Mouse (Mus musculus) embryonic stem cell, embryonic (primary cell): ENCODE measurements at regions not wholly inside any gene's neighbourhood (a gene's known extent, or its start where the extent isn't known, plus 50 kb on each side); places are given as distances from the start of the nearest gene placed in this dataset.

Experiments
- CTCF ChIA-PET, 4 experiments: fragments of 300-600 bp in 2 of 4; fragments of 350-600 bp in 2 of 4; sonication (Branson Sonifier 250); formaldehyde crosslinking; loops; one replicate each; lab custom pipeline; 2022; ENCODE audit warnings: inconsistent platforms in 2 of 4; lab: Charles Lee
- POLR2A ChIA-PET, 4 experiments: fragments of 300-600 bp in 2 of 4; fragments of 350-600 bp in 2 of 4; sonication (Branson Sonifier 250); formaldehyde crosslinking; loops; one replicate each; lab custom pipeline; 2022; ENCODE audit warnings: antibody characterized with exemption in 4 of 4, inconsistent platforms in 1 of 4; lab: Charles Lee

DNA sequence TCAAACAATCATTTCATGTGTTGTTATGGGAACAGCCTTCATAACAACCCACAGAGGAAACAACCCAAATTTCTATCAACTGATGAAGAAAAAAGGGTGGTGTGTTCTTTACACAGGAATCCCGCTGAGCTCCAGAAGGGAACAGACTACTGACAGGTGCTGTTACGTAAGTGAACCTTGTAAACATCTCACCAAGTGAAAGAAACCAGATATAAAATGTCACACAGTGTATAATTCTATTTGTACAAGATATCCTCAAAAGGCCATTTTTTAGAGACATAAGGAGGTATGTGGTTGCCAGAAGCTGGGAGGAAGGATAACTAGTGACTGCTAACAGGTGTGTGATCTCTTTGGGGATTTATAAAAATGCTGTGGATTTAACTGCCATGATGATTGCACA is 119.9 kb downstream of the Plod2 start:
- POLR2A ChIA-PET, result no interaction called here
- CTCF ChIA-PET, result no interaction called here

DNA sequence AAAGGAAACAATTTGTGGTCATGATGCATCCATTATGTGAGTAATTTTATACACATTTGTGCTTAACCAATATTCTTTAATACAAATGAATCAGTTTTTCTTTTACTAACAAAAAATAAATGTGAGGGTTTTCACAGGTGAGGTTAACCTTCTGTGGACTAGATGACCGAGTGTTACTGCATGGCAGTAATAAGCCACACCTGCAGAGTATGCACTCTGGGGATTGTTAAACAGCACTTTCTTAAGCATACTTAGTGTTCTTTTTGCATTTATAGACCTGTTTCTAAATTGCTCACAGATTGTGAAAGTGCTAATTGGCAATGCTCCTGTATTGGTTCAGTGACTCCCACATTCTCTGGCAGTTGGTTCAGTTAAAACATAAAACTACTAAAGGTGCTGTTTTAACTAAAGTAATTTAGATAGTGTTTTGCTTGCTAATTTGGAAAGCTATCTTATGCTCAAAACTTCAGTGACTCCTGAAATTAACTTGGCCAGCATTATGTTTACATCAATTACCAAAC is 125.4 kb downstream of the Plod2 start:
- ChIA-PET CTCF (no interaction called here), POLR2A (no interaction called here)

DNA sequence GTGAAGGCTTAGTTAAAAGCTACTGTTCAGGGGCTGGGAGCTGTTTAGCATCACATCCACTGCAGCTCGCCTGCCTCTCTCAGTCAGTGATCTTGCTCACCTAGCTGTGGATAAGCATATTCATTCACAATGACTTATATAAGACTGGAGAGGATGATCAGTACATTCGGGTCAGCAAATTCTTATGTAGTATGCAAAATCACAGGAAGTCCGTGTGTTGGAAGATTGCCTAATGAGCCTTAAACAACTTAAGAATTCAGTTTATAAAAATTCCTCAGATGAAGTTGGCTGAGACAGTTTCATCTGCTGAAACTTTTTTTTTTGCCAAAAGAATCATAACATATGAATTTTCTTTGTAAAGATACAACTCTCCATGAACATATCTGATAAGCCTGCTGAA is 129.9 kb downstream of the Plod2 start:
- ChIA-PET POLR2A (no interaction called here), CTCF (no interaction called here)

DNA sequence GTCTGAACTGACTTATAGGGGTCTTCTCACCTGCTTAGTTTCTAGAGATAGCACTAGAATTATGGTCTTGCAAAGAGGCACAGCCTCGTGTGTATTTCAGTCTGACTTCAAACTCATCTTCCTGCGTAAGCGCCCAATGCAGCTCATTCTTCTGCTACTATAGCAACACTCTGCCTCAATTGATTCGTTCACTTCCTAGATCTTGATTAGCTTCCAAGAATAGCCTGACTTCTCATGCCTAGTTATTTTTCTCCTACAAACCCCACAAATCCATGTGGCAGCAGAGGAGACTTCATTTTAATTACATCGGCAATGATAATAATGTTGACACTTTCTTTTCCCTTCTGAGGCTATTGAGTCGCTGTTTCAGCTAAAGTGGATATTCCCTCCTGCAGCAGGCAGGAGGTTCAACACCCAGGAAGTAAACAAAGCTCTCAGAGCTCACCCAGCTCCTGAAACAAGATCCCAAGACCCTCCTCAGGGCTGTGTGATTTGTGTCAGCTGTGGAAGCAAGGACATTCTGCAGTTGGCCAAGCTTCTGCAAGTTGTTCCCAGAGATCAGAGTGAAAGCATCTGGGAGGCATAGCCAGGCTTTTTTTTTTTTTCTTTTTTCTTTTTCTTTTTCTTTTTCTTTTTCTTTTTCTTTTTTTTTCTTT is 152.5 kb downstream of the Plod2 start:
- CTCF ChIA-PET, result no interaction called here
- POLR2A ChIA-PET, result no interaction called here

DNA sequence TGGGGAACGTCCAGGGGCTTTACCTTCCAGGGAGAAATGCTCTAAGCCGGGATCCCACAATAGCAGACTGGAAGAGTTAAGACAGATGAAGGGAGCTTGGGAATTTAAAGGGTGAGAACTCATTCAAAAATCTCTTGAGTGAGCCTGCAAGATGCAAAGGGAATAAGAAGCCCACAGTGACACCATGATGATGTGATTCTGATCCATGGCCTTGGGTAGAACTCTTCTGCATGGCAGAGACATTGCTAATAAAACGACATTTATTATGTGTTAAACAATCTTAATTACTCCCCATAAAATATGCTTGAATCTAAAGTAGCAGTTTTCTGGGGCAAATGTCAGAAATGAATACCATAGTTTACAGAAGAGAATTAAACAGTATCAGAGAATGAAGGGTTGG is 155.9 kb downstream of the Plod2 start:
- POLR2A ChIA-PET, result no interaction called here
- CTCF ChIA-PET, result no interaction called here

DNA sequence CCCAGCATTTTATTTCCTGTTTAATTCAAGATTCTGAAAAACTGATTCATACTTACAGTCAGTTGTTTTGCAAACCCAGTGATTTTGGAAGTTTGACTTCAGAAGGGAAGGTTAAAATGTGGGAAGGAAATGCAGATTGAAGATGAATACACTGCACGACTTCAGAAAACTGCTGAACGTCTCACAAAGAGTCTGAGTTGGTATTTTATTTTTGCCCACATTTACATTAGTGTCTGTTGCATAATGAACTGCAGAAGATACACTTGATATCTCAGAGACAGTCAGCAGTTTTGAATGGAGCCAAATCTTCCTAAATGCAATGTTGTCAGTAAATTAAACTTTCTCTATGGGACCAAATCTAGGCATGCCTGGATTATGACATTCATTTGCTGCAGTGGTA is 162.7 kb downstream of the Plod2 start:
- ChIA-PET CTCF (no interaction called here), POLR2A (no interaction called here)

DNA sequence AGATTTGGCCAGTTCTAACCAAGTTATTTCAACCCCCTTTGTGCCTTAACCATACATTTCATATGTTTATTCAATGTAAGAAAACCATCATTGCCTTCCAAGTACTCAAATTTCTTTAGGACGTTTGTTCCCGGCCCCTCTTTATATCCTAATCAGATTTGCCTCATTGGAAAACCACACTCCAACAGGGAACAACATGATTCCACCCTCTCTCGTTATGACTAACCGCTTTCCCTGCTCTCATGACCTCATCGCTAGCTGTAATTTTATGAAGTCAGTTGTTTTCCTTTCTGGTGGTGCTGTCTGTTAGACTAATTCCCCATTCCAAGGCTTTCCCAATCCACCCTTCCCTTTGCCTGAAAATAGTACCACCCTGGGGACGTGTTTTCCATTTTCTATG is 165.0 kb downstream of the Plod2 start:
- ChIA-PET POLR2A (no interaction called here), CTCF (no interaction called here)

DNA sequence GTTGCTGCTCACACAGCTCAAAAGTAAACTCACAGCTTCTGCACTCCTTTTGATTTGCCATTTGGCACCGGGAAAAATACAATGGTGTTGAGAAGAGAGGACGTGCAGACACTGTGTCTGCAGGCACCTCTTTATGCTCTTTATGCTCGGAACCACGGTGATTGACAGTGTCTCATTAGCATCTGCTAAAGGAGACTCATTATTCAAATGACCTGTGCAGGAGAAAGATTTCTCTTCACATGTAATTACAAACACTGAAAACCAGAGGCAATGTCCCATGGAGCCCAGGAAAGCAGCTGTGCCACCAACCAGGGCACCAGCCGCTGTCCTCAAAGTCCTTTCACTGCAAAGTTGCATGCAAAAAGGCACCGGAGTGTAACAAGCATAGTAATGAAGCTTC is 175.2 kb downstream of the Plod2 start:
- POLR2A ChIA-PET, result no interaction called here
- CTCF ChIA-PET, result no interaction called here

DNA sequence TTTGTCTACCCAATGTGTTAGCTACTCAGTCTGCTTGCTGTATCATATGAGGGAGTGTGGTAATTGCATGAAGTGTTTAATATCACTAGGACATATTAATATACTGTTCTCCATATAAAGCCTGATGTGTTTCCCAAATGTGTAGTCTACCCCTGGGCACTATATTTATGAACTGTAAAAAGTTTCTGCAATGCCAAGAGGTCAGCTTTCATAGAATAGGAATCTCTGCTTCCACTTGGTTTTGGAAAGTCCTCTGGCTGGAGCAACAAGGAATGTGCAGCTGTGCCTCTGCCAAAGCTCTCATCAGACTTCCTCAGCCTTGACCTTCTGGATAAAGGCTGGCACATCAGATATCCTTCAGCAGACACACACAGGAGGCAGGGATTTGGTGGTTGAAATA is 176.3 kb downstream of the Plod2 start:
- CTCF ChIA-PET, result no interaction called here
- POLR2A ChIA-PET, result no interaction called here

DNA sequence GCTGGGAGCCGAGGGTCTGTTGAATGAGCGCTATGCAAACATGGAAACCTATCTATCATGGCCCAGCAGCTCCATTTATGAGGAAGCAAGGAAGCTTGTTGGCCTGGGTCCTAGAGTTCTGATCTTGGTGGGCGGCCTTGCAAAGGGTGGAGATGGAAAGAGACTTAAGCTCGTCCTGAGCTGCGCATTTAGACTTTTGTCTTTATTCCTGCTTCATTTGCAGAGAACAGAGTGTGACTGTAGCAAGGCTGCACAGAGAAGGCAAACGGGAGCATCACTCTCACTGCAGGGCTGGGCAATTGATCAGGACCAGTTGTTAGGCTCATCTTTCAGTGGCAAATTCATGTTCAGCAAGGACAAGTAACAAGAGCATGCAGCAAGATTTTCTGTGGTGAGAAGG is 177.2 kb downstream of the Plod2 start:
- CTCF ChIA-PET, result no interaction called here
- POLR2A ChIA-PET, result no interaction called here

DNA sequence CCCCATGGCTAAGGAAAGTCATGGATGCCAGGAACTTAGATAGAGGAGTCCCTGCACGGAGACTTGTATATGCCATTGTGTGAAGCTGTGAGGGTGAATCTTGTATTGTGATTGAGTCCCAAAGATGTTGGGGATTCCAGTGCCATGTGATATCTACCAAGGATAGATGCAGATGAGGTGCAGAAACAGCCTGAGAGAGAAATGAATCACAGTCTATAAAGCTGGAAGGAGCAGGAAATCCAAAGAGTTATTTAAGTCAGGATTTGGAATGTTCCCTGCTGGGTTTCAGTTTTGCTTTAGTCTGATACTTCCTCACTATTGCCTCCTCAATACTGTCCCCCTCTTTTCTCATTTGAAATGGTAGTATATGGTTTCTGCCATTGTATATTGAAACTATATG is 186.8 kb downstream of the Plod2 start:
- POLR2A ChIA-PET, result no interaction called here
- CTCF ChIA-PET, result no interaction called here

DNA sequence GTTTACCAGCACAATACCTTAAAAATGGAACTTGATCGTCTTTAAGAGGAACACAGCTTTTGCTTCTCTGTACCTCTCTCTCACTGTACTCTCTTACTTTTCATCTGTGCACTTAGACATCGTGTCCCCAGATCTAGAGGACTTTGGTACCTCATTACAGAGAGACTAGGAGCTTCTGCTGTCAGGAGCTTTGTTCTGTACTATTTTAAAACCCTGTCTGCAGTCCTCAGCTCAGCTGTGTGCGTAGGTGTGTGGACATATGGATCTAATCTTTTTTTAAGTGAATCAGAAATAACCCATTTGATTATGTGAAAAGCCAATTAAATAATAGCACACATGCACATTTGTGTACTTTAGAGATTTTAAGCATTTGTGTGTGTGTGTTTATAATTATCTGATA is 189.4 kb downstream of the Plod2 start:
- CTCF ChIA-PET, result no interaction called here
- POLR2A ChIA-PET, result no interaction called here

DNA sequence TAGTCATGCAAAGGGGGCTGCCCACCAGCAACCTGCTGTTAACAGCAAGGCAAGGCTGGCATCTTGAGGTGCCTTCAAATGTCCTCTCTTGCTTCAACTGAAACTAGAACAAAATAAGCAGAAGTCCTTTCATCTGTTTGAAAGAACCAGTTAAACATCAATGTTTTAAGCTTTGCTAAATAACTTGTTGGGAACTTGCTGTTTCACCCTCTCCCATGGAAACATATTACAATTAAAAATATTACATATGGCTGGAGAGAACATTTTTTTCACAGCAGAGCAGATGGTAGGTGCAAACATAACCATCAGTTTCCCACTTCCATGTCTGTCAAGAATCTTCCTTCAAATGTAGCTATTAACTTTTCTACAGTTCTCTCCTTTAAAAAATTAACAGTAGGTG is 225.5 kb downstream of the Plod2 start:
- ChIA-PET CTCF (interaction anchor here in 1 of 4 experiments (0.6 kb wide), 1 partner anchor 593 kb away, joined by 4 read pairs; no protein-coding TSS in a partner anchor), POLR2A (interaction anchor here in 1 of 4 experiments (0.6 kb wide), 1 partner anchor 619 kb away, joined by 3 read pairs; no protein-coding TSS in a partner anchor)

DNA sequence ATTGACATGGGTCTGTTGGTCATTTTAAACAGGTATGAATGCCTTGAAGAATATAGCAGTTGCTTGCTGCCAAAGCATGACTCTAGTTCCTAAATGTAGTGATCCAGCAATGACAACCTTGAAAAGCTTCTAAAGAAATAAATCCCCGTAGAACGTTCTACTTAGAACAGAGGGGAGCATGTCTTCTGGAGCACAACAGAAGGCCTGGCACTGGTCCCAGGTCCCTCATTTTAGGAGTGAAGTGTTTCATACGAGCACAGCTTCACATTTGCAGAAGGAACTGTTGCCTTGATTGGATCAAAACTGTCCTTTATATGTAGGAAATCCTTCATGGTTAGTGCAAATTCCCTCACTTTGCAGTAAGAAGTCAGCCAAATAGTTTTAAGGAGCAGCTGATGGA is 226.4 kb downstream of the Plod2 start:
- POLR2A ChIA-PET, result no interaction called here
- CTCF ChIA-PET, result no interaction called here

DNA sequence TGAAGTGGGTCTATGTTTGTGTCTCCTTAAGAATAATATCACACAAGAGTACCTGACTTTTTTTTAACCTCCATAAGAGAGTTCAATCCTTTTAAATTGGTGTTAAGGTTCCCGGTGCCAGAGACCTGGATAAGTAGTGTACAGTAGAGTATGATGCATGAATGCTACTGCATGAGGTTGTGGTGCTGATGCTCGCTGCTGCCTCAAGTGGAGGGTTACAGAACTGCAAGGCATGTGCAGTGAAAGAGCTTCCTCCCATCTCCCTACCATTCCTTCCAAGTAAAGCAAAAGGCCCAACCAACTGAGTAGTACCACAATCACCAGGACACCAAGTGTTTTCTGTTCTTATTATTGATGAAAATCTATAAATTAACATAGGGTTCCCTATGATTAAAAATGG is 227.5 kb downstream of the Plod2 start:
- ChIA-PET POLR2A (no interaction called here), CTCF (interaction anchor here (0.5 to 1.2 kb wide), 6 partner anchors 13 to 1259 kb away, joined by 3 to 14 read pairs (median 3); no protein-coding TSS in a partner anchor)

DNA sequence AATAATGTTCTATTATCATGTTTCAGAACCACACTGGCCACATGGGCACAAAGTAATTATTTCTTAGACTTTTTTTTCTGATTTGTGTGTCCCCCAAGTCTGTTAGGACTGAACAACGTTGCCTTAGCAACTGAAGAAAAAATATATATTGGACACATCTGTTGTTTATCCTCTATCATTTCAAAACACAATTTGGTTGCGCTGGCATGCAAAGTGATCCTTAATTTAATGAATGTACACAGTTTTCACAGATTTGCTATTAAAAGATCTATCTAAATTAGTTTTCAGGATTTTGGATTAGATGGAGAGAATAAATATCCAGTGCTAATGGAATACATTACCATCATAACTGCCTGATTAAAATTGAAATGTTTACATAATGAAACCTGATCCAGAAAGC is 229.0 kb downstream of the Plod2 start:
- ChIA-PET CTCF (interaction anchor here in 1 of 4 experiments (0.6 kb wide), 1 partner anchor 295 kb away, joined by 5 read pairs; no protein-coding TSS in a partner anchor), POLR2A (no interaction called here)

DNA sequence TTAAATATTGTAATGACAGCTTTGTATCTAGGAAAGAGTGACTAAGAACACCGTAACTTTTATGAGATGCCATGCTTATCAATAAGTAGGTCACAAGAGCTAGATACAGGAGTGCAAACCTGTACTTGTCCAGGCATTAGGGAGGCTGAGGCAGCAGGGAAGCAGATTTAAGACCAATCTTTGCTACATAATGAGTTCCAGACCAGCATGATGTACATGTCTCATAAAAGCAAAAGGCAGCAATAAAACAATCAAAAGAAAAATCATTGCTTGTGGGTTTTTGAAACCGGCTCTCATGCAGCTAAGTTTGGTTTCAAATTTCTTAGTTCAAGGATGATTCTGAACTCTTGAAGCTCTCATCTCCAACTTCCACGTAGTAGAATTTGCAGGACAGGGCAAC is 229.7 kb downstream of the Plod2 start:
- CTCF ChIA-PET, result interaction anchor here in 1 of 4 experiments (0.6 kb wide), 1 partner anchor 296 kb away, joined by 5 read pairs; no protein-coding TSS in a partner anchor
- POLR2A ChIA-PET, result no interaction called here

DNA sequence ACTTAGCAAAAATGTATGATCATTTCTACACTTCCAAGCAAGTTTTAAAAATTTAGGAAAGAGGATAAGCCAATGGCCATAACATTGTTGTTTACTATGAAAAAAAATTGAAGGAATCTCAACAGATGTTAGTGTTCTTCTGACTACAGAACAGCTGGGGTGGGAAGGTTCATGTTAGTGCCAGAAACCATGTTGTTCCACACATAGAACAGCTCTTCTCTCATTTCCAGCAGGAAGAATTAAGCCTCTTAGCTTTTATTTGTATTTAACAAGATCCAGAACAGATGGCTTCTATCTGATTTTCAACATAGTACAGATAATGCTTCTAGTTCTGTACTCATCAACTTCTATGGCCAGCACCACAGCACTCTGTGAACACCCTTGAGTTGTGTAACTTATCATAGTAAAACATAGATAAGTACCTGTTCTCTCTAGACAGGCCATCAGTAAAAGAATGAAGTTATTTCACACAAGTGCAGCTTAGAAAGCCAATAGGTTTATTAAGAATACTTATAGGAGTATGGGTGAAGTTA is 241.0 kb downstream of the Plod2 start:
- ChIA-PET POLR2A (no interaction called here), CTCF (no interaction called here)

DNA sequence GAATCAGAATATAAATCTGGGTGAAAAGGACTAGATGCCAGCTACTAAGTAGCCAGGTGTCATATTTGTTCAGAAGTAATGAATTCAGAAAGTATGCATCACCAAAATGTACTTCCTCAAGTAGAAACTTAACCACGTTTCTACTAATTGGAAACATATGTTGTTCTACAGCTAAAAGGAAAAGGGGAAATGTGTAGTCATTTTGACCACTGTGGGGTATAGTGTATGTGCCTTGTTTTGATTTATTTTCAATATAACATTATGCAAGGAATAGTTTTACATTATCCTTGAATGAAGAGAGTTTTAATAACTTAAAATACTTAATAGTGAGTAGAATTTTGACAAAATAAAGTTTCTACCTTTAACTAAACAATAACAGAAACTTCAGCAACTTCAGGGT is 257.7 kb downstream of the Plod2 start:
- CTCF ChIA-PET, result no interaction called here
- POLR2A ChIA-PET, result no interaction called here

DNA sequence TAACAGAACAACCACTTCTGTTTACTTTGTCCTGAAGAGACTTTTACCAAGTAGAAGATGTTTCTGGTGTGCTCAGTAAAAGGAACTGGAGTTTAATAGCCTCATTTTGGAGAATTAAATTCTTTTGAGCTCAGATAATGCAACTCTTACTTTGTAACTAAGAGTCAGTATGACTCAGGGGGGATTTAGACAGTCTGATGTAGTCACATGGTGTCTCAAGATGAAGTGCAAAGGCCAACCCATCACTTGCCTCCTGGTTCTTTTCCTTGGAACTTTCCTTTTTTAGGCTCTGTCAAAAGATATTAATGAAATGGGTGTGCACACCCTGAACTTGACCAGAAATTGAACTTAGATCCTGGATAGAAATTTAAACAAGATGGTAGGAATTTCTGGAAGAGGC is 267.4 kb downstream of the Plod2 start:
- ChIA-PET CTCF (no interaction called here), POLR2A (interaction anchor here in 1 of 4 experiments (0.6 kb wide), 1 partner anchor 37 kb away, joined by 3 read pairs; no protein-coding TSS in a partner anchor)

DNA sequence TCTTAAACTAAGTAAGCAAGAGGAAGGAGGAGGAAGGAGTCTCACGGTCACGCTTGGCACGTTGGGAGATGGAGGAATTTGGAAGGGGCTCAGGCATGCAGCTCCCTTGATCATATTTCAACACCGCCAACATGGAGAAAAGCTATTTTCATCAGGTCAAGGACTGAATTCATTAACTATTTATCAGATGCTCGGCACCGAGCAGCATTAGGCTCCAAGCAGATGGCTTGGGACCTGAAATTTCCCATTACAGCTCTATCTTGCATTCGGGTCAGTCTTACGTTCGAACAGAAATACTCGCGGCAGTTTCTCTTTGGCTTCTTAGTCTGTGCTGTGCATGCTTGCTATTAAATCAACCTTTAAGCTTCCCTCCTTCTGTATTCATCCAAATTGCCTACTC is 278.7 kb downstream of the Plod2 start:
- CTCF ChIA-PET, result interaction anchor here in 1 of 4 experiments (0.9 kb wide), 1 partner anchor 210 kb away, joined by 3 read pairs; no protein-coding TSS in a partner anchor

More for the DNA sequence above, 278.7 kb downstream of the Plod2 start:
- POLR2A ChIA-PET, result interaction anchor here in 1 of 4 experiments (0.6 kb wide), 1 partner anchor 601 kb away, joined by 6 read pairs; no protein-coding TSS in a partner anchor
